ENCODE assay signal across 13 mouse cellular contexts in the genomic region with DNA sequence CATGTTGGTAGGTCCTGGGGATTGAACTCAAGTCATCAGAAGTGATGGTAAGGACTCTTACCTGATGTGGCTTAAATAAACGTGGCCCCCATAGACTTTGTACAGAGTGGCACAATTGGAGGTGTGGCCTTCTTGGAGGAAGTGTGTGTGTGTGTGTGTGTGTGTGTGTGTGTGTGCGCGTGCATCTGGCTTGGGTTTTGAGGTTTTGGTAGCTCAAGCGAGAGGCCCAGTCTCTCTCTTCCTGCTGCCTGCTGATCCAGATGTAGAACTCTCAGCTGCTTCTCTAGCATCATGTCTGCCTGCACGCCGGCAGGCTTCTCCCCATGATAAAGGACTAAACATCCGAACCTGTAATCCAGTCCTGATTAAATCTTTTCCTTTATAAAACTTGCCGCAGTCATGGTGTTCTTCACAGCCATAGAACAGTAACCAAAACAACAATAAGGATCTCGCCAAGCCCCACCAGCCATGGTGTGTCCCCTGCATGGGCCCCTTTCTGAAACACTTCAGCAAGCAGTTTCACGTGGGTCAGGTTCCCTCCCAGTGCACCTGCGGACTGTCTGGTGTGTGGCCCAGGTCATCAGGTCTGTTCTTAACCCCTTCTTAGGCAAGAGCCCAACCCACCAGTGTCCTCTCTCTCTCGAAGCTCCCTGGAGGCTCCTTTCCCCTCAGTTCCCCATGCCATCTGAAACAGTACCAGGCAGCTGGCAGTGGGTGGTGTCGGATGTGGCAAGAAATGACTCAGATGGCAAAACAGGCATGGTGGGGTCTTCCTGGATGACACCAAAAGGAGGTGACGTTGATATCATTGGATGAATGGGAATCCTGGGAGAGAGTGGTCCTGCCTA. TPM values are rescaled to one million over a fixed set of nuclear protein-coding genes. Genes with fewer than 3 reads are reported as not detected.
A peak's percentile ranks its signal among the peaks of the same experiment; 100 is the strongest.
DNase-seq lines count a peak whose midpoint lies in the region; ATAC-seq and TF ChIP-seq lines count a peak whose summit lies in the region.
"Had no signal": no experiment of that assay in that cellular context is flagged by ENCODE, and none has a peak within 500 bp of the region (broad histone marks: within the 10 kb centered on the region; RNA-seq: fewer than 3 reads in every experiment).

No protein-coding gene starts in this region.

- peaks cover 6% of the 10 kb centered on the region for H3K4me1 ChIP-seq in midbrain, embryonic 11.5 days (ENCODE audit: control insufficient read depth, insufficient read depth, low read length)
- H3K4me1 ChIP-seq in midbrain, embryonic 16.5 days (ENCODE audit: control insufficient read depth, insufficient read depth, low read length): peaks cover 3% of the 10 kb centered on the region; the same call in 1 of the 2 replicates
- H3K4me1 ChIP-seq in lung, postnatal 0 days (ENCODE audit: insufficient read depth, low read depth, low read length): peaks cover 6% of the 10 kb centered on the region; the same call in 1 of the 2 replicates

- H3K9me3 ChIP-seq in midbrain, embryonic 11.5 days (ENCODE audit: control insufficient read depth, low read length): no peaks in the 10 kb centered on the region
- H3K9me3 ChIP-seq in midbrain, embryonic 16.5 days (replicated peaks; ENCODE audit: control insufficient read depth, low read length, poor library complexity, severe bottlenecking): no peaks in the 10 kb centered on the region
- no peaks in the 10 kb centered on the region for H3K9me3 ChIP-seq in lung, postnatal 0 days (ENCODE audit: low read length)
- H3K9me3 ChIP-seq: embryonic facial prominence, embryonic 13.5 days; heart, embryonic 13.5 days; liver, embryonic 13.5 days had no signal

- TF ChIP-seq EP300 in lung, postnatal 0 days (IDR thresholded peaks at IDR 0.05): no peak

- no peak overlapping the region for H3K9ac ChIP-seq in midbrain, embryonic 11.5 days (ENCODE audit: low read length)
- no peak overlapping the region for H3K9ac ChIP-seq in midbrain, embryonic 16.5 days (ENCODE audit: low read depth, low read length)
- no peak overlapping the region for H3K9ac ChIP-seq in lung, postnatal 0 days (replicated peaks; ENCODE audit: low read depth)
- H3K9ac ChIP-seq: embryonic facial prominence, embryonic 13.5 days; heart, embryonic 13.5 days; hindbrain, embryonic 14.5 days; liver, embryonic 13.5 days had no signal

- TF ChIP-seq CTCF in lung, postnatal 0 days (IDR thresholded peaks at IDR 0.05): no peak

- WGBS in midbrain, embryonic 11.5 days: 76% methylated on average over 14 of the region's 14 CpGs
- WGBS in midbrain, embryonic 16.5 days: 72% methylated on average over 14 of the region's 14 CpGs
- 58% methylated on average over 14 of the region's 14 CpGs for WGBS in lung, postnatal 0 days

- no peak for ATAC-seq in midbrain, embryonic 11.5 days (ENCODE audit: low FRiP score)
- no peak for ATAC-seq in midbrain, embryonic 16.5 days
- peak; percentile 76 for ATAC-seq in granulocyte monocyte progenitor cell, adult 5-6 weeks (replicated peaks; ENCODE audit: poor library complexity, severe bottlenecking)
- ATAC-seq in lung, postnatal 0 days: no peak

- DNase-seq in midbrain, embryonic 11.5 days (ENCODE audit: low spot score, missing footprints): peak; percentile 28
- peak; percentile 58 for DNase-seq in CD4-positive helper T cell, adult 2 months (ENCODE audit: low read depth, low spot score)
- peak; percentile 41 to 56 for DNase-seq in thymus, postnatal 10 days (ENCODE audit: low spot score in 2 of 2)
- no peak for DNase-seq in left cerebral cortex, adult 8-10 months (ENCODE audit: low spot score in 2 of 2)
- DNase-seq in lung, postnatal 0 days (ENCODE audit: low spot score): no peak
- DNase-seq: gastrocnemius, postnatal 14 days; kidney, adult 8-10 months; liver, embryonic 13.5 days had no signal

- H3K4me2 ChIP-seq in midbrain, embryonic 11.5 days: no peak overlapping the region
- H3K4me2 ChIP-seq in midbrain, embryonic 16.5 days (ENCODE audit: low read length): no peak overlapping the region
- no peak overlapping the region for H3K4me2 ChIP-seq in lung, postnatal 0 days (replicated peaks; ENCODE audit: low read depth, low read length)
- H3K4me2 ChIP-seq: embryonic facial prominence, embryonic 13.5 days; heart, embryonic 13.5 days; hindbrain, embryonic 14.5 days; liver, embryonic 13.5 days had no signal

- H3K27ac ChIP-seq in midbrain, embryonic 11.5 days (ENCODE audit: low read depth, low read length): no peak overlapping the region
- H3K27ac ChIP-seq in midbrain, embryonic 16.5 days (ENCODE audit: low read length): no peak overlapping the region
- H3K27ac ChIP-seq in lung, postnatal 0 days (ENCODE audit: low read length): no peak overlapping the region
- H3K27ac ChIP-seq: embryonic facial prominence, embryonic 13.5 days; heart, embryonic 13.5 days; hindbrain, embryonic 14.5 days; liver, embryonic 13.5 days had no signal

- peaks cover 33% of the 10 kb centered on the region for H3K27me3 ChIP-seq in midbrain, embryonic 11.5 days (ENCODE audit: control insufficient read depth, insufficient read depth, low read length)
- H3K27me3 ChIP-seq in midbrain, embryonic 16.5 days (ENCODE audit: control insufficient read depth, insufficient read depth, low read depth, low read length): peaks cover 18% of the 10 kb centered on the region
- H3K27me3 ChIP-seq in lung, postnatal 0 days (replicated peaks; ENCODE audit: insufficient read depth, low read length): peaks cover 31% of the 10 kb centered on the region

- no peak overlapping the region for H3K4me3 ChIP-seq in midbrain, embryonic 11.5 days (ENCODE audit: low read depth, low read length)
- no peak overlapping the region for H3K4me3 ChIP-seq in midbrain, embryonic 16.5 days (ENCODE audit: low read depth, low read length)
- no peak overlapping the region for H3K4me3 ChIP-seq in lung, postnatal 0 days (ENCODE audit: low read depth, low read length)
- H3K4me3 ChIP-seq: embryonic facial prominence, embryonic 13.5 days; heart, embryonic 13.5 days; liver, embryonic 13.5 days had no signal

- H3K36me3 ChIP-seq in midbrain, embryonic 11.5 days (ENCODE audit: control insufficient read depth, insufficient read depth, low read length): no peaks in the 10 kb centered on the region
- no peaks in the 10 kb centered on the region for H3K36me3 ChIP-seq in midbrain, embryonic 16.5 days (ENCODE audit: control insufficient read depth, insufficient read depth, low read length)
- no peaks in the 10 kb centered on the region for H3K36me3 ChIP-seq in lung, postnatal 0 days (ENCODE audit: insufficient read depth, low read length)
- H3K36me3 ChIP-seq: embryonic facial prominence, embryonic 13.5 days; heart, embryonic 13.5 days; liver, embryonic 13.5 days had no signal

RNA-seq across cellular contexts. Expression of a gene that starts 3.4 kb away (rescaled TPM):
- polyA plus RNA-seq in midbrain, embryonic 11.5 days (2014; fragmentation: Nextera tagmentation; extraction: Ambion mirVana): 0.37 and 0.47 TPM in 2 replicates
- polyA plus RNA-seq in midbrain, embryonic 16.5 days (2015; fragmentation: Nextera tagmentation; extraction: Ambion mirVana): 2.6 and 4.0 TPM in 2 replicates
- not detected in 2 replicates for total RNA-seq in granulocyte monocyte progenitor cell, adult 5-6 weeks (2014; fragmentation: Nextera tagmentation)
- total RNA-seq in granulocyte monocyte progenitor cell, adult 5-6 weeks (2017): not detected in 2 replicates
- total RNA-seq in left cerebral cortex, adult 8-10 months (2022): 100 to 1,000 TPM in 1 of 4 experiments, 10 to 100 TPM in 3; 83.1 to 109 (median 94.1) TPM
- 0.10 and 0.11 TPM in 2 replicates for polyA plus RNA-seq in lung, postnatal 0 days (2015; fragmentation: Nextera tagmentation; extraction: Ambion mirVana)

RNA-seq across cellular contexts. Expression of a gene that starts 23.4 kb away (rescaled TPM):
- 945 and 991 TPM in 2 replicates for polyA plus RNA-seq in midbrain, embryonic 11.5 days (2014; fragmentation: Nextera tagmentation; extraction: Ambion mirVana)
- 583 and 598 TPM in 2 replicates for polyA plus RNA-seq in midbrain, embryonic 16.5 days (2015; fragmentation: Nextera tagmentation; extraction: Ambion mirVana)
- 3,567 and 3,801 TPM in 2 replicates for total RNA-seq in granulocyte monocyte progenitor cell, adult 5-6 weeks (2014; fragmentation: Nextera tagmentation)
- 1,586 and 1,858 TPM in 2 replicates for total RNA-seq in granulocyte monocyte progenitor cell, adult 5-6 weeks (2017)
- total RNA-seq in left cerebral cortex, adult 8-10 months (2022): 100 to 1,000 TPM; 564 to 674 (median 627) TPM
- polyA plus RNA-seq in lung, postnatal 0 days (2015; fragmentation: Nextera tagmentation; extraction: Ambion mirVana): 750 and 817 TPM in 2 replicates

RNA-seq across cellular contexts. Expression of a gene that starts 27.1 kb away (rescaled TPM):
- polyA plus RNA-seq in midbrain, embryonic 11.5 days (2014; fragmentation: Nextera tagmentation; extraction: Ambion mirVana): 9.7 and 10.3 TPM in 2 replicates
- polyA plus RNA-seq in midbrain, embryonic 16.5 days (2015; fragmentation: Nextera tagmentation; extraction: Ambion mirVana): 73.2 and 77.6 TPM in 2 replicates
- total RNA-seq in granulocyte monocyte progenitor cell, adult 5-6 weeks (2014; fragmentation: Nextera tagmentation): 0.71 and 4.5 TPM in 2 replicates
- 0.56 and 0.77 TPM in 2 replicates for total RNA-seq in granulocyte monocyte progenitor cell, adult 5-6 weeks (2017)
- total RNA-seq in left cerebral cortex, adult 8-10 months (2022): 100 to 1,000 TPM; 127 to 142 (median 137) TPM
- polyA plus RNA-seq in lung, postnatal 0 days (2015; fragmentation: Nextera tagmentation; extraction: Ambion mirVana): 3.5 and 4.0 TPM in 2 replicates

RNA-seq across cellular contexts. Expression of a gene that starts 53.9 kb away (rescaled TPM):
- polyA plus RNA-seq in midbrain, embryonic 11.5 days (2014; fragmentation: Nextera tagmentation; extraction: Ambion mirVana): 6.7 and 8.9 TPM in 2 replicates
- 6.3 and 8.4 TPM in 2 replicates for polyA plus RNA-seq in midbrain, embryonic 16.5 days (2015; fragmentation: Nextera tagmentation; extraction: Ambion mirVana)
- total RNA-seq in granulocyte monocyte progenitor cell, adult 5-6 weeks (2014; fragmentation: Nextera tagmentation): 11.0 and 15.7 TPM in 2 replicates
- total RNA-seq in granulocyte monocyte progenitor cell, adult 5-6 weeks (2017): 2.9 and 6.1 TPM in 2 replicates
- 1 to 10 TPM; 1.5 to 2.1 (median 1.7) TPM for total RNA-seq in left cerebral cortex, adult 8-10 months (2022)
- polyA plus RNA-seq in lung, postnatal 0 days (2015; fragmentation: Nextera tagmentation; extraction: Ambion mirVana): 4.6 and 6.5 TPM in 2 replicates

Comparison
In these comparisons a context has a peak if more than half of its experiments do, and no peak if none do; other contexts are left out.
1. DNase-seq: peak in midbrain, embryonic 11.5 days (single experiment), CD4-positive helper T cell, adult 2 months (single experiment) and thymus, postnatal 10 days (2 of 2); none in left cerebral cortex, adult 8-10 months (0 of 2) and lung, postnatal 0 days (single experiment).